Mouse (Mus musculus) CH12.LX (cell line): ENCODE results near the gene Slc4a10. TPM values are rescaled to one million over a fixed set of nuclear protein-coding genes. Genes with fewer than 3 reads are reported as not detected.

ENCODE experiments used
- DNase-seq: peaks from one replicate; pipeline ENCODE4 v3.0.0-alpha.2; 2013; ENCODE audit errors: extremely low read depth
- H3K27ac ChIP-seq: 2 replicates; pipeline ENCODE4 v1.5.1; 2012; ENCODE audit warnings: low read depth, mild to moderate bottlenecking, control low read depth, moderate library complexity; ENCODE audit not compliant: insufficient read depth
- H3K27me3 ChIP-seq: replicated peaks from 2 replicates; pipeline ENCODE3; 2012; ENCODE audit warnings: inconsistent platforms
- H3K36me3 ChIP-seq, 2 experiments: replicated peaks in 1 of 2; 2 replicates each; pipeline versions ENCODE3 to v1.6.1; 2012; ENCODE audit warnings: inconsistent platforms in 1 of 2, low read length in 1 of 2, mild to moderate bottlenecking in 1 of 2, mixed read lengths in 1 of 2, moderate library complexity in 1 of 2; ENCODE audit not compliant: control insufficient read depth in 1 of 2, insufficient read depth in 1 of 2
- H3K4me1 ChIP-seq, 2 experiments: 2 replicates each; pipeline ENCODE4 v1.6.1; 2012; ENCODE audit warnings: inconsistent platforms in 1 of 2, moderate library complexity in 1 of 2; ENCODE audit not compliant: insufficient read depth in 2 of 2, control insufficient read depth in 1 of 2
- H3K4me2 ChIP-seq: 2 replicates; pipeline ENCODE4 v1.6.1; 2012; ENCODE audit warnings: low read depth, mild to moderate bottlenecking, control low read depth; ENCODE audit not compliant: poor library complexity, insufficient read depth, severe bottlenecking
- H3K4me3 ChIP-seq, 3 experiments: fragments of 150-350 bp in 1 of 3; sonication (generic) in 1 of 3; replicated peaks in 1 of 3; 2 replicates each; pipeline versions ENCODE3 to v1.5.1; 2011 to 2012; ENCODE audit warnings: low read depth in 2 of 3, low read length in 2 of 3, mild to moderate bottlenecking in 2 of 3, moderate library complexity in 2 of 3, control low read depth in 1 of 3, improper control_type of control experiment in 1 of 3, inconsistent platforms in 1 of 3, mixed read lengths in 1 of 3; ENCODE audit not compliant: poor library complexity in 1 of 3
- H3K79me2 ChIP-seq: replicated peaks from 2 replicates; pipeline ENCODE4 v1.6.1; 2012; ENCODE audit warnings: mild to moderate bottlenecking, moderate library complexity; ENCODE audit not compliant: control insufficient read depth, poor library complexity, insufficient read depth, severe bottlenecking; ENCODE audit errors: extremely low read depth
- H3K9ac ChIP-seq: 2 replicates; pipeline ENCODE4 v1.6.1; 2012; ENCODE audit warnings: low read depth, mild to moderate bottlenecking, control low read depth, moderate library complexity; ENCODE audit not compliant: insufficient read depth
- H3K9me3 ChIP-seq: replicated peaks from 2 replicates; pipeline ENCODE3; 2012; ENCODE audit warnings: low read length, inconsistent platforms, mixed read lengths
- BHLHE40 ChIP-seq: IDR thresholded peaks from 2 replicates; pipeline ENCODE4 v1.6.1; 2011; ENCODE audit warnings: mild to moderate bottlenecking, low read depth, low read length, improper control_type of control experiment
- CHD1 ChIP-seq: IDR thresholded peaks from 2 replicates; pipeline ENCODE4 v1.6.1; 2012; ENCODE audit warnings: low read depth, low read length, improper control_type of control experiment, inconsistent platforms
- CTCF ChIP-seq, 2 experiments: IDR thresholded peaks in 1 of 2; conservative IDR thresholded peaks in 1 of 2; 2 replicates each; pipeline ENCODE4 v1.5.1; 2011 to 2012; ENCODE audit warnings: low read depth in 2 of 2, low read length in 2 of 2, improper control_type of control experiment in 1 of 2, inconsistent platforms in 1 of 2, mild to moderate bottlenecking in 1 of 2, moderate library complexity in 1 of 2
- E2F4 ChIP-seq: IDR thresholded peaks from 2 replicates; pipeline ENCODE4 v1.6.1; 2011; ENCODE audit warnings: low read depth, low read length, improper control_type of control experiment; ENCODE audit not compliant: insufficient replicate concordance
- EP300 ChIP-seq: IDR thresholded peaks from 2 replicates; pipeline ENCODE4 v1.6.1; 2011; ENCODE audit warnings: low read length, improper control_type of control experiment
- ETS1 ChIP-seq: conservative IDR thresholded peaks from 2 replicates; pipeline ENCODE4 v1.6.1; 2012; ENCODE audit warnings: low read depth, mild to moderate bottlenecking, inconsistent platforms, low read length, improper control_type of control experiment, moderate library complexity
- GABPA ChIP-seq: IDR thresholded peaks from 2 replicates; pipeline ENCODE4 v1.6.1; 2012; ENCODE audit warnings: low read depth, low read length, improper control_type of control experiment, inconsistent platforms; ENCODE audit not compliant: insufficient replicate concordance
- HCFC1 ChIP-seq: IDR thresholded peaks from 2 replicates; pipeline ENCODE4 v1.6.1; 2012; ENCODE audit warnings: low read depth, mild to moderate bottlenecking, inconsistent platforms, low read length, improper control_type of control experiment
- IRF4 ChIP-seq: IDR thresholded peaks from 2 replicates; pipeline ENCODE4 v1.6.1; 2014; ENCODE audit warnings: low read depth, mild to moderate bottlenecking, inconsistent platforms, low read length, improper control_type of control experiment
- JUN ChIP-seq: IDR thresholded peaks from 2 replicates; pipeline ENCODE4 v1.6.1; 2011; ENCODE audit warnings: low read depth, mild to moderate bottlenecking, low read length, improper control_type of control experiment, moderate library complexity; ENCODE audit not compliant: insufficient read depth
- JUND ChIP-seq: conservative IDR thresholded peaks from 2 replicates; pipeline ENCODE4 v1.6.1; 2011; ENCODE audit warnings: low read depth, low read length, improper control_type of control experiment
- MAFK ChIP-seq: IDR thresholded peaks from 2 replicates; pipeline ENCODE4 v1.6.1; 2011; ENCODE audit warnings: low read length, improper control_type of control experiment; ENCODE audit not compliant: insufficient replicate concordance
- MAX ChIP-seq: IDR thresholded peaks from 2 replicates; pipeline ENCODE4 v1.6.1; 2011; ENCODE audit warnings: low read length, improper control_type of control experiment
- MAZ ChIP-seq: IDR thresholded peaks from 2 replicates; pipeline ENCODE4 v1.6.1; 2012; ENCODE audit warnings: low read depth, mild to moderate bottlenecking, inconsistent platforms, low read length, improper control_type of control experiment, moderate library complexity
- MEF2A ChIP-seq: IDR thresholded peaks from 2 replicates; pipeline ENCODE4 v1.6.1; 2014; ENCODE audit warnings: low read depth, mild to moderate bottlenecking, inconsistent platforms, low read length, improper control_type of control experiment, borderline replicate concordance
- MXI1 ChIP-seq: IDR thresholded peaks from 2 replicates; pipeline ENCODE4 v1.6.1; 2011; ENCODE audit warnings: mild to moderate bottlenecking, low read depth, low read length, improper control_type of control experiment
- NRF1 ChIP-seq: IDR thresholded peaks from 2 replicates; pipeline ENCODE4 v1.6.1; 2014; ENCODE audit warnings: low read depth, mild to moderate bottlenecking, inconsistent platforms, low read length, improper control_type of control experiment, moderate library complexity
- PAX5 ChIP-seq: IDR thresholded peaks from 2 replicates; pipeline ENCODE4 v1.6.1; 2012; ENCODE audit warnings: low read length, inconsistent platforms, mixed read lengths
- POLR2AphosphoS2 ChIP-seq: IDR thresholded peaks from 2 replicates; pipeline ENCODE4 v1.6.1; 2011; ENCODE audit warnings: low read depth, low read length, improper control_type of control experiment
- RCOR1 ChIP-seq: conservative IDR thresholded peaks from 2 replicates; pipeline ENCODE4 v1.6.1; 2012; ENCODE audit warnings: low read depth, mild to moderate bottlenecking, inconsistent platforms, low read length, improper control_type of control experiment
- SMC3 ChIP-seq: IDR thresholded peaks from 2 replicates; pipeline ENCODE4 v1.6.1; 2011; ENCODE audit warnings: low read depth, low read length, improper control_type of control experiment
- TBP ChIP-seq: conservative IDR thresholded peaks from 2 replicates; pipeline ENCODE4 v1.6.1; 2011; ENCODE audit warnings: low read depth, low read length, improper control_type of control experiment
- UBTF ChIP-seq: IDR thresholded peaks from 2 replicates; pipeline ENCODE4 v1.6.1; 2012; ENCODE audit warnings: low read depth, mild to moderate bottlenecking, inconsistent platforms, low read length, improper control_type of control experiment, moderate library complexity
- USF2 ChIP-seq: conservative IDR thresholded peaks from 2 replicates; pipeline ENCODE4 v1.6.1; 2011; ENCODE audit warnings: low read depth, low read length, improper control_type of control experiment
- ZMIZ1 ChIP-seq: IDR thresholded peaks from 2 replicates; pipeline ENCODE4 v1.6.1; 2012; ENCODE audit warnings: low read depth, mild to moderate bottlenecking, inconsistent platforms, low read length, improper control_type of control experiment
- dilution Hi-C: fragments of 300-500 bp; cut with MboI; formaldehyde crosslinking; loops from 2 replicates; pipeline ENCODE4 v1.14.3; 2020; ENCODE audit warnings: low sequenced_read_pairs; ENCODE audit not compliant: extremely low pct_unique_long_range_greater_than_20kb, extremely low pct_ligation_motif_present
- in situ Hi-C: fragments of 300-500 bp; cut with MboI; formaldehyde crosslinking; loops from 3 replicates; pipeline ENCODE4 v1.14.3; 2019; ENCODE audit warnings: low sequenced_read_pairs, low pct_ligation_motif_present, low pct_unique_long_range_greater_than_20kb, mixed read lengths
- polyA plus RNA-seq: library from polyadenylated mRNA; unstranded; fragments of >175 nt; gene quantifications from 2 replicates; pipeline ENCODE4 v1.2.1, GENCODE M21; 2012; ENCODE audit warnings: low read depth; ENCODE audit not compliant: insufficient read length
- total RNA-seq, 2 experiments: library from RNA; depleted of rRNA; stranded (reverse); fragments of 300-350 nt in 1 of 2; fragments of >200 nt in 1 of 2; gene quantifications; 2 replicates each; pipeline ENCODE4 v1.2.3; 2012 to 2014

Gene Slc4a10
- total and polyA plus RNA-seq, 3 experiments = not detected

- no peak overlapping the region for H3K27ac ChIP-seq
- H3K79me2 ChIP-seq = no peaks in the 10 kb centered on the region
- no peak overlapping the region for H3K9ac ChIP-seq
- H3K4me3 ChIP-seq = no peak overlapping the region
- H3K36me3 ChIP-seq = no peaks in the 10 kb centered on the region
- in situ Hi-C loops = no loop called here
- H3K9me3 ChIP-seq = no peaks in the 10 kb centered on the region
- DNase-seq = no peak
- no peaks in the 10 kb centered on the region for H3K27me3 ChIP-seq
- dilution Hi-C loops = no loop called here
- no peak for TF ChIP-seq POLR2AphosphoS2
- no peak for TF ChIP-seq MAZ
- no peak for TF ChIP-seq CHD1
- TF ChIP-seq EP300 = no peak
- TF ChIP-seq UBTF = no peak
- no peak for TF ChIP-seq IRF4
- no peak for TF ChIP-seq CTCF (conservative IDR thresholded peaks at IDR 0.05 in 1 of 2, IDR thresholded peaks at IDR 0.05 in 1 of 2; ENCODE audit: low read depth in 2 of 2, low read length in 2 of 2)
- no peak for TF ChIP-seq JUND
- TF ChIP-seq E2F4 = no peak
- no peak for TF ChIP-seq MXI1
- TF ChIP-seq MAX = no peak
- TF ChIP-seq JUN = no peak
- TF ChIP-seq MEF2A = no peak
- TF ChIP-seq NRF1 = no peak
- TF ChIP-seq USF2 = no peak
- TF ChIP-seq RCOR1 = no peak
- no peak for TF ChIP-seq MAFK
- H3K4me2 ChIP-seq = no peak overlapping the region
- H3K4me1 ChIP-seq = peaks cover 0 to 7% of the 10 kb centered on the region in 2 experiments; a peak in 2 of 4 replicates
These were observed 1.3 kb downstream of the Slc4a10 start for GRCm38 (mm10) chr2:62047504-62048005.

- H3K9me3 ChIP-seq = no peaks in the 10 kb centered on the region
- H3K4me2 ChIP-seq = no peak overlapping the region
- no peak overlapping the region for H3K4me3 ChIP-seq
- in situ Hi-C loops (no loop called here), dilution Hi-C loops (no loop called here)
- no peak for DNase-seq
- no peaks in the 10 kb centered on the region for H3K79me2 ChIP-seq
- H3K36me3 ChIP-seq = no peaks in the 10 kb centered on the region
- no peak overlapping the region for H3K9ac ChIP-seq
- no peaks in the 10 kb centered on the region for H3K27me3 ChIP-seq
- H3K4me1 ChIP-seq = peaks cover 0 to 4% of the 10 kb centered on the region in 2 experiments; a peak in 2 of 4 replicates
- TF ChIP-seq MAFK = no peak
- no peak for TF ChIP-seq HCFC1
- TF ChIP-seq TBP = no peak
- no peak for TF ChIP-seq RCOR1
- no peak for TF ChIP-seq ETS1
- TF ChIP-seq ZMIZ1 = no peak
- TF ChIP-seq USF2 = no peak
- TF ChIP-seq PAX5 = no peak
- TF ChIP-seq MAX = no peak
- TF ChIP-seq SMC3 = no peak
- TF ChIP-seq MEF2A = no peak
- no peak for TF ChIP-seq MXI1
- TF ChIP-seq GABPA = no peak
- TF ChIP-seq BHLHE40 = no peak
- no peak for TF ChIP-seq MAZ
- no peak for TF ChIP-seq JUN
- no peak overlapping the region for H3K27ac ChIP-seq
These were observed 1.9 kb downstream of the Slc4a10 start for GRCm38 (mm10) chr2:62048116-62048515.
